Mouse (Mus musculus) gastrocnemius, postnatal 25 days (tissue): ENCODE measurements around the gene Psip1. TPM values are rescaled to one million over a fixed set of nuclear protein-coding genes. Genes with fewer than 3 reads are reported as not detected.

ENCODE experiments used
- DNase-seq: peaks from one replicate; pipeline ENCODE4 v3.0.0; 2022
- total RNA-seq, 2 experiments: library from RNA; stranded (reverse); gene quantifications; 1 replicate in 1 of 2; 2 replicates in 1 of 2; pipeline ENCODE4 v1.2.3; 2021

Psip1 gene
- total RNA-seq, 2 experiments from 2014 or later, result 15.6 to 16.2 TPM

DNA sequence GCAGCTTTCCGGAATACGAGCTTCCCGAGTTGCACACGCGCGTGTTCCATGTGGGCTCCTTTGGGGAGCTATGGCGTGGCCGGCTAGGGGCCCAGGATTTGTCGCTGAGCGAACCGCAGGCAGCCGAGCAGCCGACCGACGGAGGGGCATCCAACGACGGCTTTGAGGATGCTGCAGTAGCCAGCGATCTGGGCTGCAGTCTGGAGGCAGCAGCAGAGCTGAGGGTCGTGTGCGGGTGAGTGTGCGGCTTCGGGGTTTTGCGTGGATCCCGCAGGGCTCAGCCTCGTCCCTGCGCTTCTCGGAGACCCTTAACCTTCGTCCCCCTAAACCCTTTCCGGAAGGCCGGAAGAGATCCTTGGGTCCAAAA lies 68.5 kb downstream of the Psip1 start:
- DNase-seq, result no peak

DNA sequence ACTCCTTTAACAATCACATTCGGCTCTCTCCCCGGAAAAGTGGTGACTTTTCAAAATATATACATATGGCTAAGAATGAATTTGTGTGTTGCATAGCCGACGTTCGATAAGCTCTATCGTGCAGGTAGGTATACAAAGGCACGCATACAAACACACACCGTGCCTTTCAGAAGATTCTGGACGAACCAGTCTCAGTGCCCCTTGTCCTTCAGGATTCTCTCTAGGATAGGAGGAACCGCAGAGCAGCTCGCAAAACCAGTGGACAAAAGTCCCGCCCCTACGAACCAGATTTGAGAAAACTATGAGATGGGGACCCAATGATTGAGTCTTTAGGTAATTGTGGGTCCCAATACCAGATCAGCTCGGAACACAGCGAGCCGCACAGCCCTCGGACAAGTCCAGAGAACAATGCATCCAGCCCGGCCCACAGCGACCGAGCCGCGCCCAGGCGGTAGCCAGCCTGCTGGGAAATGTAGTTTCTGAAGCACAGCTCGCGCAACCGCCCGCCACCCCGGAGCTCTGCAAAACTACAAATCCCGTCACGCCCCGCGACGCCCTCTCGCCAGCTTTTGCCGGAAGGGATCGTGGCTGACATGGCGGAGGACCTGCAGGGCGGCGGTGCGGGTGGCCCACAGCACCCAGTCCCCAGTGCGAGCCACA lies 69.0 kb downstream of the Psip1 start, which contains the start of gene Snapc3:
Snapc3 (plus strand) TSS at position 565 of the 660 bp plus-strand sequence.
- peak; percentile 94 for DNase-seq

DNA sequence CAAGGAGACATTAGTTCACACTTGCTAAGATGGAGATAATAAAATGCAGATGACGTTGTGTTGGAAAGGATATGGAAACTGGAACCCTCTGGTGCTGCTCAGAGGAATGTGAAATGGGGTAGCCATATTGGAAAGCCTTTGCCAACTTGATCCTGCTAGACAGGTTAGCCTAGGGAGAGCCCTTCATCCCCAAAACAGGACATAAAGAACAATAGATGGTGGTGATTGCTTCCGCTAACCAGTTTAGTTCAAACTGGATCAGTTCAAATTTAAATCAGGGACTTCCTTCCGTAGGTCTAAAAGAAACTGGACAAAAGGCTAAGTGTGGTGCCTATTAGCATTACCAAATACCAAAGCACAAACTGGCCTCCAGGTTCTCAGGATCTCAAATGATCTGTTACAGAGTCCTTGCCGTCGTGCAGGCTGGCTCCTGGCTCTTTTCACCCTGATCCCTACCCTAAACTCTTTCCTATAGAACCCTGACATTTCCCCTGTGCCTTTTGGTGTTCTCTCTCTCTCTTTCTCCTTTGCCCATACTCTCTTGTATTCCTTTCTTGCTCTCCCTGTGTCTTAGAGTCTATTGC lies 71.9 kb downstream of the Psip1 start:
- no peak for DNase-seq

DNA sequence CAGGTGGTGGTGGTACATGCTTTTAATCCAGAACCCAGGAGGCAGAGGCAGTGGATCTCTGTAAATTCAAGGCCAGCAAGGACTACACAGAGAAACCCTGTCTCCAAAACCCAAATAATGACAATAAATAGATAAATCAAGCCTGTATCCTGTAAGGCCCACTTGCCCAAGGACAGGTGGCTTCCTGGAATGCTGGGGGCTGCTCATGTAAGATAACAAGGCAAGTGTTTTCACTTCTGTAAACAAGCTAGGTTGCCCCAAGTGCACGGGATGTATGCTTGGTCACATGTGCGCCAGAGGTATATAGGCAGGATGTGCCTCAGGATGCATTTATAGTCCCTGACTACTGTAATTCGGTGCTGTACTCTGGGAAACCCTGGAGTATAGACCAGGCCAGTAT lies 74.2 kb downstream of the Psip1 start:
- no peak for DNase-seq

DNA sequence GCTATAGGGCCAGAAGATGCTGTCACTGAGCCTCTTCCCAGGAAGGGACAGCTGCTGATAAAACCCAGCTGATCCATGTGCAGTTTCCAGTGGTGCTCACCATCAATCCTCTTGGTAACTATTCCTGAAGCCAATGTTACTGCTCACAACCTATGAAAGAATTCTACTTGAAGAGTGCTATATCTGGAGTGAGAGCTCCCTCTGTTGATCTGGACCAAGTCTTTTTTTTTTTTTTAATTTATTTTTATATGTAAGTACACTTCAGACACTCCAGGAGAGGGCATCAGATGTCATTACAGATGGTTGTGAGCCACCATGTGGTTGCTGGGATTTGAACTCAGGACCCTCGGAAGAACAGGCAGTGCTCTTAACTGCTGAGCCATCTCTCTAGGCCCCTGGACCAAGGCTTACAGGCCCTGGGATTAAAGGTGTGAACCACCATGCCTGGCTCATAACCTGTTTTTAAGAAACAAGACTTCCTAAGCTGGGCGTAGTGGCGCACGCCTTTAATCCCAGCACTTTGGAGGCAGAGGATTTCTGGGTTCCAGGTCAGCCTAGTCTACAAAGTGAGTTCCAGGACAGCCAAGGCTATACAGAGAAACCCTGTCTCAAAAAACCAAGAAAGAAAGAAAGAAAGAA lies 76.3 kb downstream of the Psip1 start:
- no peak for DNase-seq

DNA sequence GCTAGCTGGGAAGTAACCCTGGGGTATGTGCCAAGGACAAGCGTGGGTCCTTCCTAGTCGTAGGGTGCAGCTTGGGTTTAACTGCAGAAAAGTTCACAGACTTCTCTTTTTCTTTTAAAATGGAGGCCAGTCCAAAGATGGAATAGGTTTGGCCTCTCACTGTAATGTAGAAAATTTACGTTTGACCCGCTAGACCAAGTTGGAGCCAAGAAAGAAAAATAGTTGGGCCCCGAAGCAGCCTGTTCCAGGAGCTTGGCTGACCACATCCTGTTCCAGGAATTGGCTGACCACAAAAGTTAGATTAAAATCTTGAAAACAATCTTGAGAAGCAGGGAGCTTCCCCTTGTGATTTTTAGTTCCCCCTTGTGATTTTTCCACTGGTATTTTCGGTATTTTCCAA lies 78.6 kb downstream of the Psip1 start:
- DNase-seq, result no peak

Other genes starting within 250 kb of the Psip1 start
- gene Ttc39b, start 162.2 kb downstream of the Psip1 start, total RNA-seq, result 1 to 10 TPM; 3.7 to 5.8 TPM
- gene Snapc3, start 68.7 kb downstream of the Psip1 start, total RNA-seq, result 10 to 100 TPM in 1 of 2 experiments, 1 to 10 TPM in 1; 8.4 to 11.3 TPM
- under 1 TPM; 0.56 to 0.99 TPM for gene Ccdc171, start 39.1 kb upstream of the Psip1 start, total RNA-seq